Mouse (Mus musculus): Measurements from ENCODE around the gene Zfp93.
"Not testable (repeated sequence)": the region's sequence is repeated elsewhere in the genome, so short reads cannot be mapped to it uniquely, and the experiment has no call there.

GRCm38 (mm10) chr7:24278771-24279170 is 8.6 kb downstream of the Zfp93 start:
- TF ChIP-seq CTCF, EP300 (IDR thresholded peaks at IDR 0.05; ENCODE audit: low read depth): not testable (repeated sequence)
